ENCODE assay signal across 24 mouse cellular contexts in genomic region chr15:101713731-101714130, GRCm38 (mm10). TPM values are rescaled to one million over a fixed set of nuclear protein-coding genes. Genes with fewer than 3 reads are reported as not detected.
DNase-seq lines count a peak whose midpoint lies in the region; ATAC-seq and TF ChIP-seq lines count a peak whose summit lies in the region.
"Had no signal": no experiment of that assay in that cellular context is flagged by ENCODE, and none has a peak within 500 bp of the region (broad histone marks: within the 10 kb centered on the region; RNA-seq: fewer than 3 reads in every experiment).

No protein-coding gene starts in this region.

- no peak overlapping the region for H3K9ac ChIP-seq in forebrain, embryonic 11.5 days (ENCODE audit: low read length)
- no peak overlapping the region for H3K9ac ChIP-seq in forebrain, postnatal 0 days
- no peak overlapping the region for H3K9ac ChIP-seq in embryonic facial prominence, embryonic 14.5 days (ENCODE audit: low read depth, low read length)
- H3K9ac ChIP-seq in stomach, embryonic 16.5 days (ENCODE audit: low read length): no peak overlapping the region
- H3K9ac ChIP-seq: forebrain, embryonic 13.5 days; heart, embryonic 12.5 days; hindbrain, embryonic 14.5 days had no signal

- H3K27me3 ChIP-seq in cerebellum, adult 2 months (ENCODE audit: control insufficient read depth, insufficient read depth, low read length): no peaks in the 10 kb centered on the region; the same call in 1 of the 2 replicates
- H3K27me3 ChIP-seq in forebrain, embryonic 11.5 days (ENCODE audit: control insufficient read depth, insufficient read depth, low read length): no peaks in the 10 kb centered on the region
- H3K27me3 ChIP-seq in forebrain, postnatal 0 days (ENCODE audit: insufficient read depth, low read length): no peaks in the 10 kb centered on the region
- no peaks in the 10 kb centered on the region for H3K27me3 ChIP-seq in embryonic facial prominence, embryonic 14.5 days (replicated peaks; ENCODE audit: control insufficient read depth, insufficient read depth, low read length)
- H3K27me3 ChIP-seq in stomach, embryonic 16.5 days (ENCODE audit: control insufficient read depth, insufficient read depth, low read length): no peaks in the 10 kb centered on the region
- H3K27me3 ChIP-seq: forebrain, embryonic 13.5 days had no signal

- 22% methylated on average over 8 of the region's 8 CpGs for WGBS in cerebellum, adult 2 months
- WGBS in forebrain, embryonic 11.5 days: 80% methylated on average over 8 of the region's 8 CpGs
- WGBS in forebrain, postnatal 0 days: 64% methylated on average over 8 of the region's 8 CpGs
- 75% methylated on average over 8 of the region's 8 CpGs for WGBS in embryonic facial prominence, embryonic 14.5 days
- WGBS in stomach, embryonic 16.5 days: 54% methylated on average over 8 of the region's 8 CpGs

- no peak overlapping the region for H3K4me2 ChIP-seq in forebrain, embryonic 11.5 days (ENCODE audit: low read depth, low read length, severe bottlenecking)
- H3K4me2 ChIP-seq in forebrain, postnatal 0 days (ENCODE audit: low read depth): no peak overlapping the region
- H3K4me2 ChIP-seq in embryonic facial prominence, embryonic 14.5 days (ENCODE audit: low read depth, low read length): no peak overlapping the region
- H3K4me2 ChIP-seq in stomach, embryonic 16.5 days (ENCODE audit: low read depth, low read length): no peak overlapping the region
- H3K4me2 ChIP-seq: forebrain, embryonic 13.5 days; heart, embryonic 12.5 days; hindbrain, embryonic 14.5 days had no signal

- H3K4me1 ChIP-seq in cerebellum, adult 2 months (ENCODE audit: control insufficient read depth, insufficient read depth, low read length): peaks cover 10% of the 10 kb centered on the region
- no peaks in the 10 kb centered on the region for H3K4me1 ChIP-seq in forebrain, embryonic 11.5 days (replicated peaks; ENCODE audit: control insufficient read depth, insufficient read depth, low read length)
- no peaks in the 10 kb centered on the region for H3K4me1 ChIP-seq in forebrain, postnatal 0 days (ENCODE audit: insufficient read depth)
- peaks cover 8% of the 10 kb centered on the region; the same call in 1 of the 2 replicates for H3K4me1 ChIP-seq in embryonic facial prominence, embryonic 14.5 days (ENCODE audit: control insufficient read depth, insufficient read depth, low read length)
- peaks cover 3% of the 10 kb centered on the region; the same call in 1 of the 2 replicates for H3K4me1 ChIP-seq in stomach, embryonic 16.5 days (ENCODE audit: control insufficient read depth, insufficient read depth, low read length)
- H3K4me1 ChIP-seq: forebrain, embryonic 13.5 days; heart, embryonic 12.5 days had no signal

- no peak for ATAC-seq in forebrain, embryonic 11.5 days (replicated peaks; ENCODE audit: low FRiP score)
- ATAC-seq in forebrain, postnatal 0 days: no peak
- peak; percentile 41; the same call in 1 of the 2 replicates for ATAC-seq in embryonic facial prominence, embryonic 14.5 days (ENCODE audit: low read depth)
- ATAC-seq in stomach, embryonic 16.5 days (ENCODE audit: insufficient read depth, low FRiP score): peak; percentile 64; the same call in 1 of the 2 replicates
- ATAC-seq: CD4-positive, CD25-positive, alpha-beta regulatory T cell, adult 4 months; forebrain, embryonic 13.5 days had no signal

- no peak overlapping the region for H3K27ac ChIP-seq in cerebellum, adult 2 months (ENCODE audit: insufficient read depth, low read length)
- H3K27ac ChIP-seq in forebrain, embryonic 11.5 days (ENCODE audit: low read depth, low read length): no peak overlapping the region
- H3K27ac ChIP-seq in forebrain, postnatal 0 days (ENCODE audit: low read depth, low read length): no peak overlapping the region
- peak overlapping the region; percentile 58; the same call in 1 of the 2 replicates for H3K27ac ChIP-seq in embryonic facial prominence, embryonic 14.5 days (replicated peaks; ENCODE audit: low read depth, low read length)
- peak overlapping the region; percentile 72 for H3K27ac ChIP-seq in stomach, embryonic 16.5 days (ENCODE audit: low read length)
- H3K27ac ChIP-seq: forebrain, embryonic 13.5 days; gastrocnemius, adult 2 months; hindbrain, embryonic 14.5 days had no signal

- H3K36me3 ChIP-seq in forebrain, embryonic 11.5 days (ENCODE audit: control insufficient read depth, insufficient read depth, low read length): no peaks in the 10 kb centered on the region
- H3K36me3 ChIP-seq in forebrain, postnatal 0 days (ENCODE audit: insufficient read depth): no peaks in the 10 kb centered on the region
- H3K36me3 ChIP-seq in embryonic facial prominence, embryonic 14.5 days (ENCODE audit: control insufficient read depth, insufficient read depth, low read length): no peaks in the 10 kb centered on the region
- no peaks in the 10 kb centered on the region for H3K36me3 ChIP-seq in stomach, embryonic 16.5 days (ENCODE audit: control insufficient read depth, insufficient read depth, low read length)
- H3K36me3 ChIP-seq: G1E; heart, embryonic 12.5 days; hindbrain, embryonic 10.5 days had no signal

- peak; percentile 18 to 52 for DNase-seq in cerebellum, adult 2 months
- no peak for DNase-seq in cerebellum, adult 18-20 months
- DNase-seq in forebrain, embryonic 11.5 days (ENCODE audit: low spot score): peak; percentile 33
- no peak for DNase-seq in forebrain, postnatal 0 days
- peak; percentile 75 for DNase-seq in embryonic facial prominence, embryonic 14.5 days (ENCODE audit: low spot score)
- DNase-seq in adrenal gland, postnatal 10 days: no peak
- no peak for DNase-seq in lung, postnatal 14 days
- DNase-seq: adrenal gland, adult 8-10 months; B cell, adult 2 months; cerebellum, adult 9-10 months; gastrocnemius, adult 2 months; gastrocnemius, postnatal 25 days had no signal

- TF ChIP-seq POLR2A in cerebellum, adult 2 months (IDR thresholded peaks at IDR 0.05; ENCODE audit: borderline replicate concordance, insufficient read depth, low read length): no peak

- H3K9me3 ChIP-seq in forebrain, embryonic 11.5 days (ENCODE audit: control insufficient read depth, low read length): no peaks in the 10 kb centered on the region
- H3K9me3 ChIP-seq in forebrain, postnatal 0 days (ENCODE audit: low read length): no peaks in the 10 kb centered on the region
- H3K9me3 ChIP-seq in embryonic facial prominence, embryonic 14.5 days (ENCODE audit: control insufficient read depth, low read length): no peaks in the 10 kb centered on the region
- no peaks in the 10 kb centered on the region for H3K9me3 ChIP-seq in stomach, embryonic 16.5 days (replicated peaks; ENCODE audit: control insufficient read depth, low read length)
- H3K9me3 ChIP-seq: forebrain, embryonic 13.5 days; heart, embryonic 12.5 days; hindbrain, embryonic 10.5 days had no signal

- H3K4me3 ChIP-seq in cerebellum, adult 2 months (replicated peaks; ENCODE audit: insufficient read depth, low read depth, low read length): no peak overlapping the region
- H3K4me3 ChIP-seq in forebrain, embryonic 11.5 days (ENCODE audit: low read depth, low read length): no peak overlapping the region
- H3K4me3 ChIP-seq in forebrain, postnatal 0 days (ENCODE audit: low read depth, low read length): no peak overlapping the region
- H3K4me3 ChIP-seq in embryonic facial prominence, embryonic 14.5 days (ENCODE audit: low read depth, low read length): no peak overlapping the region
- no peak overlapping the region for H3K4me3 ChIP-seq in stomach, embryonic 16.5 days (replicated peaks; ENCODE audit: low read length)
- H3K4me3 ChIP-seq: forebrain, embryonic 13.5 days; gastrocnemius, adult 2 months; heart, embryonic 12.5 days; hindbrain, embryonic 10.5 days had no signal

- no peak for TF ChIP-seq CTCF in cerebellum, adult 2 months (IDR thresholded peaks at IDR 0.05; ENCODE audit: borderline replicate concordance, insufficient read depth, low read depth, low read length)
- TF ChIP-seq CTCF in forebrain, postnatal 0 days (IDR thresholded peaks at IDR 0.05; ENCODE audit: low read depth): no peak

RNA-seq across cellular contexts. Expression of gene Krt5, which starts 1.0 kb away (rescaled TPM):
- 0.08 TPM in 1 of 2 replicates, not detected in the other for polyA plus RNA-seq in cerebellum, adult 2 months (2012; rRNA removed)
- polyA plus RNA-seq in forebrain, embryonic 11.5 days (2014; fragmentation: Nextera tagmentation; extraction: Ambion mirVana): 0.57 and 0.67 TPM in 2 replicates
- not detected in 2 replicates for total RNA-seq in forebrain, postnatal 0 days (2014; rRNA removed)
- not detected in 2 replicates for polyA plus RNA-seq in forebrain, postnatal 0 days (2015; fragmentation: Nextera tagmentation; extraction: Ambion mirVana)
- polyA plus RNA-seq in embryonic facial prominence, embryonic 14.5 days (2014; fragmentation: Nextera tagmentation; extraction: Ambion mirVana): 142 and 153 TPM in 2 replicates
- polyA plus RNA-seq in stomach, embryonic 16.5 days (2015; fragmentation: Nextera tagmentation; extraction: Ambion mirVana): 464 and 594 TPM in 2 replicates
- total RNA-seq in adrenal gland, postnatal 10 days (2021): not detected
- total RNA-seq: adrenal gland, adult 8-10 months; adrenal gland, postnatal 4 days; G1E; gastrocnemius, adult 2 months; gastrocnemius, postnatal 25 days; granulocyte monocyte progenitor cell, adult 5-6 weeks; heart, postnatal 25 days had no signal
- polyA plus RNA-seq: CD4-positive, CD25-positive, alpha-beta regulatory T cell, adult 4 months; G1E; hindbrain, embryonic 14.5 days had no signal

RNA-seq across cellular contexts. Expression of gene Krt6a, which starts 19.6 kb away (rescaled TPM):
- polyA plus RNA-seq in cerebellum, adult 2 months (2012; rRNA removed): not detected in 2 replicates
- not detected in 2 replicates for polyA plus RNA-seq in forebrain, embryonic 11.5 days (2014; fragmentation: Nextera tagmentation; extraction: Ambion mirVana)
- total RNA-seq in forebrain, postnatal 0 days (2014; rRNA removed): not detected in 2 replicates
- polyA plus RNA-seq in forebrain, postnatal 0 days (2015; fragmentation: Nextera tagmentation; extraction: Ambion mirVana): not detected in 2 replicates
- polyA plus RNA-seq in embryonic facial prominence, embryonic 14.5 days (2014; fragmentation: Nextera tagmentation; extraction: Ambion mirVana): 34.9 and 120 TPM in 2 replicates
- polyA plus RNA-seq in stomach, embryonic 16.5 days (2015; fragmentation: Nextera tagmentation; extraction: Ambion mirVana): 458 and 584 TPM in 2 replicates
- not detected for total RNA-seq in adrenal gland, postnatal 10 days (2021)
- total RNA-seq: adrenal gland, adult 8-10 months; adrenal gland, postnatal 4 days; G1E; gastrocnemius, adult 2 months; gastrocnemius, postnatal 25 days; granulocyte monocyte progenitor cell, adult 5-6 weeks; heart, adult 8-10 months; heart, postnatal 25 days had no signal
- polyA plus RNA-seq: CD4-positive, CD25-positive, alpha-beta regulatory T cell, adult 4 months; forebrain, embryonic 13.5 days; G1E; heart, embryonic 12.5 days; hindbrain, embryonic 10.5 days; hindbrain, embryonic 14.5 days had no signal

RNA-seq across cellular contexts. Expression of gene Krt71, which starts 29.2 kb away (rescaled TPM):
- polyA plus RNA-seq in cerebellum, adult 2 months (2012; rRNA removed): 0.25 and 0.54 TPM in 2 replicates
- not detected in 2 replicates for polyA plus RNA-seq in forebrain, embryonic 11.5 days (2014; fragmentation: Nextera tagmentation; extraction: Ambion mirVana)
- 0.08 and 0.43 TPM in 2 replicates for total RNA-seq in forebrain, postnatal 0 days (2014; rRNA removed)
- not detected in 2 replicates for polyA plus RNA-seq in forebrain, postnatal 0 days (2015; fragmentation: Nextera tagmentation; extraction: Ambion mirVana)
- polyA plus RNA-seq in embryonic facial prominence, embryonic 14.5 days (2014; fragmentation: Nextera tagmentation; extraction: Ambion mirVana): 9.3 and 14.3 TPM in 2 replicates
- not detected in 2 replicates for polyA plus RNA-seq in stomach, embryonic 16.5 days (2015; fragmentation: Nextera tagmentation; extraction: Ambion mirVana)
- not detected for total RNA-seq in adrenal gland, postnatal 10 days (2021)
- total RNA-seq: adrenal gland, adult 8-10 months; adrenal gland, postnatal 4 days; G1E; gastrocnemius, adult 2 months; gastrocnemius, postnatal 25 days; granulocyte monocyte progenitor cell, adult 5-6 weeks; heart, adult 8-10 months; heart, postnatal 25 days had no signal
- polyA plus RNA-seq: CD4-positive, CD25-positive, alpha-beta regulatory T cell, adult 4 months; forebrain, embryonic 13.5 days; G1E; heart, embryonic 12.5 days; hindbrain, embryonic 10.5 days had no signal

RNA-seq across cellular contexts. Expression of gene Krt6b, which starts 33.6 kb away (rescaled TPM):
- not detected in 2 replicates for polyA plus RNA-seq in cerebellum, adult 2 months (2012; rRNA removed)
- not detected in 2 replicates for polyA plus RNA-seq in forebrain, embryonic 11.5 days (2014; fragmentation: Nextera tagmentation; extraction: Ambion mirVana)
- total RNA-seq in forebrain, postnatal 0 days (2014; rRNA removed): not detected in 2 replicates
- not detected in 2 replicates for polyA plus RNA-seq in forebrain, postnatal 0 days (2015; fragmentation: Nextera tagmentation; extraction: Ambion mirVana)
- polyA plus RNA-seq in embryonic facial prominence, embryonic 14.5 days (2014; fragmentation: Nextera tagmentation; extraction: Ambion mirVana): 0.16 and 1.2 TPM in 2 replicates
- polyA plus RNA-seq in stomach, embryonic 16.5 days (2015; fragmentation: Nextera tagmentation; extraction: Ambion mirVana): 14.7 and 18.5 TPM in 2 replicates
- total RNA-seq in adrenal gland, postnatal 10 days (2021): not detected
- total RNA-seq: adrenal gland, adult 8-10 months; adrenal gland, postnatal 4 days; G1E; gastrocnemius, adult 2 months; gastrocnemius, postnatal 25 days; granulocyte monocyte progenitor cell, adult 5-6 weeks; heart, adult 8-10 months; heart, postnatal 25 days had no signal
- polyA plus RNA-seq: brain, embryonic 14.5 days; CD4-positive, CD25-positive, alpha-beta regulatory T cell, adult 4 months; forebrain, embryonic 13.5 days; G1E; heart, embryonic 12.5 days; hindbrain, embryonic 10.5 days; hindbrain, embryonic 14.5 days had no signal

Comparison
In these comparisons a context has a peak if more than half of its experiments do, and no peak if none do; other contexts are left out.
1. DNase-seq: peak in cerebellum, adult 2 months (2 of 2), forebrain, embryonic 11.5 days (single experiment) and embryonic facial prominence, embryonic 14.5 days (single experiment); none in cerebellum, adult 18-20 months (0 of 2), forebrain, postnatal 0 days (single experiment), adrenal gland, postnatal 10 days (single experiment) and lung, postnatal 14 days (single experiment).
2. H3K27ac ChIP-seq: peak in embryonic facial prominence, embryonic 14.5 days (single experiment) and stomach, embryonic 16.5 days (single experiment); none in cerebellum, adult 2 months (single experiment), forebrain, embryonic 11.5 days (single experiment) and forebrain, postnatal 0 days (single experiment).
3. ATAC-seq: peak in embryonic facial prominence, embryonic 14.5 days (single experiment) and stomach, embryonic 16.5 days (single experiment); none in forebrain, embryonic 11.5 days (single experiment) and forebrain, postnatal 0 days (single experiment).
4. RNA of gene Krt5, which starts 1.0 kb away (polyA plus RNA-seq): 464 to 594 TPM in stomach, embryonic 16.5 days and 142 to 153 TPM in embryonic facial prominence, embryonic 14.5 days; 0.57 to 0.67 TPM in forebrain, embryonic 11.5 days, 0.08 TPM in cerebellum, adult 2 months and not detected in forebrain, postnatal 0 days; every median in the first group is over 10 times any median in the second.
5. RNA of gene Krt6a, which starts 19.6 kb away (polyA plus RNA-seq): 458 to 584 TPM in stomach, embryonic 16.5 days and 34.9 to 120 TPM in embryonic facial prominence, embryonic 14.5 days; not detected in cerebellum, adult 2 months, not detected in forebrain, embryonic 11.5 days and not detected in forebrain, postnatal 0 days; every median in the first group is over 10 times any median in the second.